Mouse (Mus musculus) kidney, postnatal 36 days (tissue): Measurements from ENCODE around the gene Slc7a6.
A peak's percentile ranks its signal among the peaks of the same experiment; 100 is the strongest.

Source experiments
- DNase-seq, 2 experiments: peaks; one replicate each; pipeline ENCODE4 v3.0.0; 2021 to 2022; ENCODE audit warnings: mixed read lengths in 2 of 2

The Slc7a6 gene

DNA sequence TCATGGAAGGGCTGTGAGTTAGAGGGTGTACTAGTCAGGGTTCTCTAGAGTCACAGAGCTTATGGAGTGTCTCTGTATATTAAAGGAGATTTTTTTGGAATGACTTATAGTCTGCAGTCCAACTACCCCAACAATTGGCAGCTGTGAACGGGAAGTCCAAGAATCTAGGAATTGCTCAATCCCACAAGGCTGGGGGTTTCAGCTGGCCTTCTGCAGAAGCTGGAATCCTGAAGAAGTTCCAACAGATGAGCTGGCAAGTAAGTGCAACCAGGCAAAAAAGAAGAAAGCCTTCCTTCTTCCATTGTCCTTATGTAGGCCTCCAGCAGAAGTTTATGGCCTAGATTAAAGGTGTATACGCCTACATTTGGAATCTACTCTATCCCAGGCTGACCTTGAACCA lies 23.3 kb upstream of the Slc7a6 start:
- no peak for DNase-seq

DNA sequence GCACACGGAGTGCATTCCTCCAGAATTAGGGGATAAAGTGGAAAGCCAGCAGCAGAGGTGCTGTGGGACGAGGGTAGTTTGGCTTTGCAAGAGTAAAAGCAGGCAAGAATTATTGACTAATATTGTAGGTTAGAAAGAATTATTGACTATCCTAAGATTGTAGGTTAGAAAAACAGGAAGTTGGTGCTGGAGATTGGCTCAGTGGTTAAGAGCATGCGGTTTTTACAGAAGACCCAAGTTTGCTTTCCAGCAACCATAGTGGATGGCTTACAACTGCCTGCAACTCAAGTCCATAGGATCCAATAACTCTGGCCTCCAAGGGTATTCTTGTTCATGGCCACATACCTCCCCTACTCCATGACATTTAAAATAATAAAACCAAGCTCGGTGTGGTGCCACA lies 22.6 kb upstream of the Slc7a6 start:
- no peak for DNase-seq

DNA sequence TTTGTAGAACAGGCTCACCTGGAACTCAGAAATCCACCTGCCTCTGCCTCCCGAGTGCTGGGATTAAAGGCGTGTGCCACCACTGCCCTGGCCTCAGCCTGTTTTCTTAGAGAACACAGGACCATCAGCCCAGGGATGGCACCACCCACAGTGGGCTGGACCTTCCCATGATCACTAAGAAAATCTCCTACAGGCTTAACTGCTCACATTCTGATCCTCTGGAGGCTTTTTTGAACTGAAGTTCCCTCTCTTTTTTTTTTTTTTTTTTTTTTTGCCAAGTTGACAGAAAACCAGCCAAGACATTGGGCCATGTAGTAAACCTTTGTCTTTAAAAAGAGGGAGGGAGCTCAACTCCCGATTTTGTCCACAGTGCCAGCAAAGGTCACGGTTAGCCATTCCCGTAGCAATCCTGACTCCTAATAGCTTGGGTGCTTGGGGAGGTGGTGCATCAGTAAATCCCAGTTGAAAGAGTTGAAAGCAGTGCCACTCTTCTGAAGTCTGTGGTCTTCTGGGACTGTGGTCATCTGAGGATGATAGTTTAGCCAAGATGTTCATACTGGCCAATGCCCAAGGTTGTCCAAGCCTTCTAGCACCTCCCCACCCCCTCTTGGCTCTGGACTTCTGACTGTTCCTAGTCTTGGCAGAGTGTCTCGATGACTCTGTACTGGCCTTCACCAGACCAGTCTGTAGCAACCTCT lies 20.6 kb upstream of the Slc7a6 start:
- peak; percentile 49 to 56 for DNase-seq

DNA sequence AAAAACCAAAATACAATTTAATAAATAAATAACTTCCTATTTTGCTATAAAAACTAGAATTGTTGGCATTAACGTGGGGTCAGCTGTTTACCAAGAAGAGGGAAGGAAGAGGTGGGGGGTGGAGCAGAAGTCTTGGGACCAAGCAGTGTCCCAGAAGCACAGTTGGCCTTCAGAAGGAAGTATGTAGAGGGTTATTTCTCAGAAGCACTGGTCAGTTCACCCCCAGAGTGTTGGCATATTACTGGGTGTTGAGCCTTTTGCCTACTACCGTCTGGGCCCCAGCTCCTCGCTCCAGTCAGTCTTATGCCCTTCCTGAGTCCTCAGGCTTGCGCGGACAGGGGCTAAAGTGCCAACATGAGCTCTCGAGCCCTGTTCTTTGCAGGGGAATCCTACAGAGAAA lies 19.6 kb upstream of the Slc7a6 start:
- DNase-seq, result no peak

DNA sequence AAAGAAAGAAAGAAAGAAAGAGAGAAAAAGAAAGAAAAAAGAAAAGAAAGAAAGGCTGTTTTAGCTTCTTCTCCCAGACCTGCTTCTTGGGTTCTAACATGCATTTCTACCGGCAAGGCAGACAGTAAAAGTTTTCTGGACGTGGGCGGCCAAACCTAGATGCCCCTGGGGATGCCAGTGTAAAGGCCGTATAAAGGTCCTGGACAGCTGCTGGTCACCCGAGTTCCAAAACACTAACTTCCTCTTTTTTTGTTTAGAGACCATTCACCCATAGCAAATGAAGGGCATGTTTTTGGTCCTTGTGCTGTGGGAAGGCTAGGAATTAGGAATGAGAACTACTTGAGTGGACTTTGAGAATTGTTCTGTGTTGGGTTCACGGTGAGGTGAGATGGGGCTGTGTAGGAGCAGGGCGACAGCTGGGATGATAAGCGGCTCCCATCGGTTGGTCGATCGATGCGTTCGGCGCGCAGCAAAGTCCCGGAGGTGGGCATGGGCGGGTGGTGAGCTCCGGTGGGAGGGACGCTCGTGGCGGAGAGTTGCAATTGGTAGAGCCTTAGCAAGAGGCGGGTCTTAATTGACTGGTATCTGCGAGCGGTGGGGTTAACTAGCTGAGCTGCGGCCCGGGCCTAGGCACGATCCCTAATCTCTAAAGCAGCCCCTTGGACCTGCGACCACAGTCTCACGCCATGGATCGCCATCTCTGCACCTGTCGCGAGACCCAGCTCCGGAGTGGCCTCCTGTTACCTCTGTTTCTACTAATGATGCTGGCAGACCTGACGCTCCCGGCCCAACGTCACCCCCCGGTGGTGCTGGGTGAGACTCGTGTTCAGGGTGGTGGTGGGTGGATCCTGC lies 18.6 kb upstream of the Slc7a6 start, which contains the start of gene Pla2g15:
Gene Pla2g15 (plus strand): TSS at position 599 of the 852 bp plus-strand sequence.
- DNase-seq, result peak; percentile 94 to 95

DNA sequence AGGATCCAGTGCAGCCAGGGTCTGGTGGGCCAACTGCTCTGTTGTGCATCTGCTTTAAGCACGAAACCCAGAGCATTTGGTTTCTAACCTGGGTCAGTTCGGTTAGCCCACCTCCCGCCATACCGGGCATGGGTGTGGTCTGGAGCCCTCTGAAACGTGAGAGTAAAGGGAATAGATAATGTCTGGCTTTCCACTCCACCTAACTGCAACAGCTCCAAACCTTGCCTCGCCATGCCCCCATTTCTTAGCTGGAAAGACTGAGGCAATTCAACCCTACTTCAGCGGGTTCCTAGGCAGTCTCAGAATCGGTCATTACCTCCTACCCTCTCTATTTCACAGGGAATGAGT lies 18.0 kb upstream of the Slc7a6 start:
- no peak for DNase-seq

DNA sequence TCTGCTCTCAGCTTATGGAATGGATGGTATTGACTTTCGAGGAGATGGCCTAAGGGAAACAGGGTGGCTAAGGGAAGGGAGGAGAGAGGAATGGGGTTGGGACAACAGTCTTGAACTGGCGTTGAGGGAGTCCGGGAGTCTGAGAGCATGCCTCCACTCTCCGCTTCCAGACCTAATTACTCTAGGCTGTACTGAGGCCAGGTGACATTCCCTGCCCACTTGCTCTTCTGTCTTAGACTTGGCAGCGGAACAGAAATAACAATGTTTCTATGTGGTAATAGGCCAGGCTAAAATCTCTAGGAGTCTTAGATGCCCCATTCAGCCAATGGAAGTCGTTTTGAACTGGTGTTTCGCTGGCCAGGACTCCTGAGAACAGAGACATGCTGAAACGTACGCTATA lies 17.6 kb upstream of the Slc7a6 start:
- DNase-seq, result no peak

DNA sequence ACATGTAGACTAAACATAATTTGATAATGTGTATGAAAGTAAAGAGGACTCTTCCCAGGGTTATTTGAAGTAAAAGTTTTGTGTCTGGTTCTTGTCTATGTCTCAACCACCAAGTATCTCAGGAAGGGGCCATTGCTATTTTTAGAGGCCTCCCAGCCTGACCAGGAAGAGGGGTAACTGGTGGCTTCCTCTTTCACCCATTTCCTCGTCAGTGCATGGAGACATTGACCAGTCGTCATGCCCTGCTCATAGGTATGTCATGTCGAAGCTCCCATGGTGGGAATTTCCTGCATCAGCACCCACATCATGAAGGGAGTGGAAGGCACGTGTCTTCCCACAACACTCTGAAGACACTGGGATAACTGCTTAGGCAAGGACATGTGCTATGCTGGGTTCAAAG lies 15.8 kb upstream of the Slc7a6 start:
- no peak for DNase-seq

DNA sequence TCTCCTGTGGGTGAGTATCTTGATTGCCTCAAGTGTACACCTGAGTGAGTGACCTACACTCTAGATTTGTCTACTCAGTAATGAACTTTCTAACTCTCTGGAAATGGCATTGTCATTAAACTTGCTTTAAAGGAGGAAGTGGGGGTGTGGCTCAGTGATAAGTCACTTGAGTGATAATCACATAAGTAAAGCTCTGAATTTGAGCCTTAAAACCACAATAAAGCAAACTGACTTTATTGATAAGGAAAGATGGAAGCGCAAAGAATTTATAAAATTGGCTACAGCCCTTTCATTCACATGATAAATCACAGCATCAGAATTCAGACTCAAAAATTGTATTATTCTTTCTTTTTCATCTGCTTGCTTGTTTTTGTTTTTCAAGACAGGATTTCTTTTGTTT lies 11.2 kb upstream of the Slc7a6 start:
- no peak for DNase-seq

DNA sequence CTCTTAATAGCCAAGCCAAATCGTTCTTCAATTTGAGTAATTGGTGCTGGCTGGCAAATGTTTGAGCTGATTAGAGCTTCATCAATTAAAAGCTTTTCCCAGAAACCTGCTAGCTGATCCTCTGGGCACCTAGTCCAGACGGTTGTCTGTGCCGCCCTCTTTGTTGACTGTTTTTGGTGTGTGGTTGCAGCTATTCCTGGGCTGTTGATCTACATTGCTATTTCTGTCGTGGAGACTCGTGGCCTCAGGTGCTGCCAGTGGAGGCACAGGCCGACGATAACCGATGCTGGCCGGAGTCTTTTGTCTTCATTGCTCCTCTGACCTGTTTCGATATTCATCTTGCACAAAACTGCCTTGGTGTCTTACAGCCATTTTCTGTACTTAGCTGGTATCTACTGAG lies 10.3 kb upstream of the Slc7a6 start:
- DNase-seq, result no peak

DNA sequence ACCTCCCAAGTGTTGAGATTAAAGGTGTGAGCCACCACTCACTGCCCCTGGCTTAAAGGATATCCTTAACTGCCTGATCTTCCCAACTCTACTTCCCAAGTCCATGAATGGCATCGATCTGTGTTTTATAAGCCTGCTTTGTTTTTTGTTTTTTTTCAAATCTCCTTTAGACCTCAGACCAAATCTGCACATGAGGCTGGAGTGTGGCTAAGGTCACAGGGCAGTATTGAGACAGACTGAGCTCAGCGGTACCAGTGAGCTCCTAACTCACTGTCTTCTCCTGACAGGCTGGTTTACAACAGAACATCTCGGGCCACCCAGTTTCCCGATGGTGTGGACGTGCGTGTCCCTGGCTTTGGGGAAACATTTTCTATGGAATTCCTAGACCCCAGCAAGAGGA lies 8.8 kb upstream of the Slc7a6 start:
- DNase-seq, result no peak

DNA sequence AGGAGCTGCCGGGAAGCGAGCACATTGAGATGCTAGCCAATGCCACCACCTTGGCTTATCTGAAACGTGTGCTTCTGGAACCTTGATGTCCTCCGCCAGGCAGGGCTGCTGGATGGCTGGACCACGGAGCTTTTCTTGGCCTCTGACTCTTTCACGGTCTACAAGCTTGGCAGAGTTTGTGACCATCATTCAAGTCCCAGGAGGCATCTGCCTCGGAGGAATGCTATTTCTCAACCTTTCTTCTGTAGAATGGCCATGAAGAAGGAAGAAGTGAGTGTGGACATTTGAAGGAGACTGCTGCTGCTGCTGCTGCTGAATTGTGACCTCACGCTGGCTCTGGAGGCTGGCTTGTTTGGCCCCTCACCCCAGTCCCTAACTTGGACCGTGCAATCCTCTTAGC lies 5.4 kb upstream of the Slc7a6 start:
- no peak for DNase-seq

DNA sequence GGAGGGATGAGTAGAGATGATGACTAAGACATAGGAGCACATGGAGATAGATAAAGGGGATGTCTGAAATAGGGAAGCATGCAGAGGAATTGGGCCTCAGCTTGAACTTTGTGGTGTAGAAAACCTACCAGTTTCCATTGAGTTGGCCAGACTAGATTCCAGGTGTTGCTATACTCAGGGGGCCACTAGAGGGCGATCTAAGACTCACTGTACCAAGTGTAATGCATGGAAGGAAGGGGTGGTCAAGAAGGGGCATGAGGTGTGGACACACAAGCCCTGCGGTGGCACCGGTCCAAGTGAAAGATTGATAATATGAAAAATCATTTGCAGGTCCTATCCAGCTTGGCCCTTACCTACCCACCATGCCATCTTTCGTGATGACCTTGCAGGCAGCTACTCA lies 3.2 kb upstream of the Slc7a6 start:
- DNase-seq, result peak; percentile 78 to 88

DNA sequence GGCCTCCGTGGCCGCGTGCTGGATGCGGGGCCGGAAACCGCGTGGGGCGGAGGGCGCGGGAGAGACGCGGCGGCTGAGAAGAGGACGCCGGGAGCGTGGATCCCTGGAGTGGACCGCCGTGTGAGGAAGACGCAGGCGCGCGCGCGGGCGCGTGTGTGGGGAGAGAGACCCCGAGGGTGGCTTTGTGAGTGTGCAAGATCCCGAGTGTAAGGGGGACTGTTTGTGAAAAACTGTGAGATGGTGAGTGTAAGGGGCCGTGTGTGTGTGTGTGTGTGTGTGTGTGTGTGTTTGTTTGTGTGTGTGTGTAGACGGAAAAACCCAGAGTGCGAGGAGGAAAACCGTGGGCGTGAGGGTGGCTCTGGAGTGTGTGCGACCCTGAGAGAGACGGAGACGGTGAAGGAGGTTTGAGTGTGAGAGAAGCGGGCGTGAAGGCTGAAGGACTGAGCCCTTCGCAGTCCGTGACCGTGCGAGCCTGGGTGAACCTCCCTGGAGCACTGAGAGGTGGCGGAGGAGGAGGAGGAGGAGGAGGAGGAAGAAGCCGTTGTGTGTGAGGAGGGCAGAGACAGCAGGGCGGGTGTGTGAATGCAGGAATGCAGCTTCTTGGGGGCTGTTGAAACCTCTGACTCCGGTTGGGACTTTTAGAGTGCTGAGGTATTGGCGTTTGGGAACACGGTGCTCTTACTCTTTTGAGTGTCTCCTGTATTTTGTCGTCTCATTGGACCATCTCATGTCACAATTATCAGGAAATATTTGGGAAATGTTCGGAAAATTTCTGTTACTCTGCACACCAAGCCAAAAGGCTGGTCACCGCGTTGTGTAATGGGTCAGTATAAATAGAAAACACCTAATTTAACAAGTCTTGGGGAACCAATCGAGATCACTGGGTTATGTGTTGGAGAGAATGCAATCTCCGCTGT lies 618 bp downstream of the Slc7a6 start:
- peak in 1 of 2 experiments; percentile 41 for DNase-seq

DNA sequence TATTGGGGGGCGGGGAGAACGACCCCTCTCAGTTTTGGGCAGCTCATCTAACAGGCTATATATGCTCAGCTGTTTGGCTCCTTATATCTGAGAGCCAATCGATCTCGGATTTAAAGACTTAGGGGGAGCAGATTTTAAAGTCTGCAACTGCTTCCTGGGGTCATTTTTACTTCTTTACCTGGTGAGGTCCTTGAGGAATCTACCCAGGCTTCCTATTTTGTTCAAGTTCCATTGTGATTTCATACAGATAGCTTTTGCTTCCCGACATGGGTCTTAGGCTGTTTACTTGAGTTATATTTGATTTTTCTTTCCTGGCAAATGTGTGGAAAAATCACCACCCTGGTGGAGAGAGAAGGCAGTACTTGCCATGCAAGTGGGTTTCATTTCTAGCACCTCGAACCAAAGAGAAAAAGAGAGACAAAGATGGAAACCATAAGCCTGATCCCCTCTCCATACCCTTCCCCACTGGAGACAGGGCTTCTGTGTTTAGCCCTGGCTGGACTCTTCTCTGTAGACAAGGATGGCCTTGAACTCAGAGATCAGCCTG lies 1.4 kb downstream of the Slc7a6 start:
- DNase-seq, result no peak

DNA sequence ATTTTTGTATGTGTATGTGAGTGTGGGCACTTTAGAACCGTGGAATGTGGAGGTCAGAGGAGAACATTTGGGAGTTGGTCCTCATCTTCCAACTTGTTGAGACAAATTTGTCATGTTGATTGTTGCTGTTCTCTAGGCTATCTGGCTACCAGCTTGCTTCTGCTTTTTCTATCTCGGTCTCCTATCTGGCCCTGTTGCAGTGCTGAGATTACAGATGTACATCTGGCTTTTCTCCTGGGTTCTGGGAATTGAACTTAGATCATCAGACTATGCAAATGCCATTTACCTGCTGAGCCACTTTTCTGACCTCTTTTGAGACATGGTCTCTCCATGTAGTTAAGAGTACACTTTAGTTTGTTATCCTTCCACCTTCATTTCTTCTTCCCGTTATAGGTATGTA lies 4.9 kb downstream of the Slc7a6 start:
- no peak for DNase-seq

DNA sequence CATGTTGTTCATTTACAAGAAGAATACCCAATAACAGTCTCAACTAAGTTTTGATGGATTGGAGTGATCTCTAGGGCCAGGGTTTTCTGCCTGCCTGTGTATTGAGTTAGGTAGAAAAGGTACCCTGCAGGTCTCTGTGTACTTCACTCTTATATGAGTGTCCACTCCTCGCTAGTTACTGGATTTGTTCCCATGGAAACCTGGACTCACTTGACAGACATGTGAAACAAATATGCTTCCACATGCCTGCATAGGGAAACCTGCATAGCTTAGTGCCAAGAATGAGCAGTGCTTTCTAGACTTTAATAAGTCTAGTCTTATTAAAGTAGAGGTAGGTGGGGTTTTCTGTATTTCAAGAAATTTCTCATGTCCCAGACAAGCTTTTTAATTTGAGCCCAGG lies 8.2 kb downstream of the Slc7a6 start:
- no peak for DNase-seq

DNA sequence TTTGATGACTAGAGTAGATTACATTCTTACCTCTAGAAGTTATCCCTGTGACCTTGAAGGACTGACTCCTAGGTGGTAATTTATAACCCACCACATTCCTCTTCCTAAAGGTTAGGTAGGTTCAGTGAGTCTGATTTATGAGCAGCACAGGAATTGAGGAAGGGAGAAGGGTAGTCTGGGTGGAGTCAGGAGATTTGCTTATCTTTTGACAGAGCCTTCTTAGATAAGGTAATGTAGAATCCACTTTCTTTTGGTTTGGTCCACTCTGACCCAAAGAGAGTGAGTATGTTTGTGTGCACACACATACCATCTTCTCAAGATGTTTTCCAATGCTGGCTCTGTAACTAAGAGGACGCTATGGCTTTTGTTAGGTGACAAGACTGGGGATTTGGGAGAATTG lies 8.9 kb downstream of the Slc7a6 start:
- no peak for DNase-seq

DNA sequence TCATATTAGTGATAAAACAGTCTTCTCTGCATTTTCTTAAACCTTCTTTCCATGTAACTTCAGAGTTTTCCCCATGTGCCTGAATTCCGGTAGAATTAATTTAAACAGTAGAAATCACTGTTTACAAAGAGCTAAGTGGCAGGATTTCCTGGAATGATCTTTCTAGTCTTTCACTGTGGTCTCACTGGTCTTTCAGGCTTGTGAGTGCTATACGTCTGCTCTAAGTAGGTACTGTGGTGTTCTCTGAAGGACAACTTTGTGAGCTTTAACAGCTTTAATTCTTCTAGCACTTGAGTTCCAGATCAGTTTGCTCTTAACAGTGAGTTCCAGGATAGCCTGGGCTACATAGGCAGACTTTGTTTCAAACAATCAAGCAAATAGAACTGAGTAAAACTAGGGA lies 9.8 kb downstream of the Slc7a6 start:
- DNase-seq, result no peak

DNA sequence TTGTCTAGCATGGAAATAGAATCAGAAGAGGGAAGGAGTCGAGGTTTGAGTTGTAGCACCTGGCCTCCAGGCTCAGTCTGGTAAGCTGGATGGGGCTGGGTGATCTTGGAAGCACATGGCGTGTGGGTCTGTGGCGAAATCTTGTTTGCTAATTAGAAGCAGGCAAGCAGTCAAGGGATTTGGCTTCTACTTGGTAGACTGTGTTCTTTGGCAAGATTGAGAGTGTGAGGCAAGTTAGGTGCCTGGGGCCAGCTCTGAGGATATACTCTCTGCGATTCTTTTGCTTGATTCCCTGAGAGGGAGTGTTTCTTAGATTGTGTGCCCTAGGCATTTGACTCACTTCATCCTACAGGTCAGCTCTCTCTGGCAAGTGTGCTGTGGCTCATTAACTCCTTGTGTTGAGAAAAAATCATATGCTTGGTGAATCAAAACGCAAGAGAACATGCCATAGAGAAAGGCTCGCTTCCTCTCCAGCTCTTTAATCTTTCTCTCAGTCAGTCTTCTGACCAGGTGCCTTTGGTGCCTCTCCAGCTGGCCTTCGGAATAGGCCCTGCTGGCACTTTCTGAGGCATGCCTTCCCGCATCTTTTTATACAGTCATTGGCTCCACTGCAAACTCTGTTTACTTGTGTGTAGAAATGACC lies 17.1 kb downstream of the Slc7a6 start:
- peak in 1 of 2 experiments; percentile 32 for DNase-seq

DNA sequence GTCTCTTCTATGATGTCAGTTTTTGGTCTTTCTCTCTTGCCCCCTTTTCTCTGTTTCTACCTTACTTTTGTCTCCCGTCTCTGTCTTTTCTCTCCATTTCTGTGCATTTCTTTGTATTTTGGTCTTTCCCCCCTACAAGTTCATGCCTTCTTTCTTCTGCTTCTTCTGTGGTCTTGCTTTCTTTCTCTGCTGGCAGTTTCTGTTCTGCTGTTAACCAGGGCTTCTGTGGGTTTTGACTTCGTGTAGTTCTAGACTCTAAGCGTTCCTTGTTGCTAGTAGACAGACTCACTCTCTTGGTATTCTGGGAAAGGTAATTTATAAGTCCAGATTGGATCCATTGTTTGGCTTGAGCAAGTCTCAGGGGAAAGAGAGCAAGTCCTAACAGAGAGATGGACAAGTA lies 17.7 kb downstream of the Slc7a6 start:
- no peak for DNase-seq

DNA sequence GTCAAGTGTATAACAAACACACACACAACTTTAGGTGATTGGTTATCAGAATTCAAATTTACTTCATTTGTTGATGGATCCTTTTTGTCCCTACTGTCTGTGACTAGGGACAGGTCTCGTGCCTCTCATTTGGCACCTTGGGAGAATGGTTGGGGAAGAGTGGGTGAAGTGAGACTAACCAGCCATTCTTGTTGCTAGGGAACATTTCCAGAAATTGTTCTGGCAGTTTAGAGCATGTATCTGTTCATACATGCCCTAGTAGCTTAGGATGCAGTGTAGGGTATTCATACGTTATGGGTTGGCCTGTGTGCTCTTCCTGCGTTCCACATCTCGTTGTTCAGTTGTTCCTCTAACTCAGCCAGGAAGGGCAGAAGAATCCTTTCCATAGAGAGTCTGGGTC lies 20.5 kb downstream of the Slc7a6 start:
- DNase-seq, result no peak

DNA sequence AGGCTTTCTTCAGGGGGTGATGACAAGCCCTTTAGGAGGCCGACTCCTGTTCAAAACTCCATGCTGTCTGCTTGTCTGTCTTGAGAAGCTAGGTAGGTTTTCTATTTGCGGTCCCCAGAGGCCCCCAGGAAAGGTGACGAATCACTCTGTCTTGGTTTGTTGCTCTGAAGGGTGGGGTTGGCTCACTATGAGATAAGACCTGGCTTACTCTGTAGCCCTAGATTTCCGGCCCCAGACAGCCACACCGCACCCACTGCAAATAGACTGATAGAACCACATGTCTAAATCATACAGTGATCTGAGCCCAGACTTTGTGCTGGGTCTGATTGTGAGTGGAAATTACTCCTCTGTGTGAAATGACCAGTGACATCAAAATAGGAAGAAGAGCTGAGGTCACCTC lies 23.0 kb downstream of the Slc7a6 start:
- no peak for DNase-seq
